Mouse (Mus musculus) thymus, adult 2 months (tissue): ENCODE measurements around the gene Cdk14.

Experiments
- CTCF ChIP-seq: fragments of 200-500 bp; IDR thresholded peaks from 2 replicates; pipeline ENCODE4 v1.5.1; 2012; ENCODE audit warnings: mild to moderate bottlenecking, control low read depth, low read length, moderate library complexity, borderline replicate concordance; ENCODE audit not compliant: control insufficient read depth, poor library complexity, insufficient read depth; ENCODE audit errors: extremely low read depth
- POLR2A ChIP-seq: fragments of 200-500 bp; IDR thresholded peaks from 2 replicates; pipeline ENCODE4 v1.6.1; 2012; ENCODE audit warnings: mild to moderate bottlenecking, low read length, control low read depth, moderate library complexity; ENCODE audit not compliant: control insufficient read depth, poor library complexity, insufficient read depth; ENCODE audit errors: extremely low read depth

- TF ChIP-seq CTCF (no peak), POLR2A (no peak)
These were observed 11.8 kb upstream of the Cdk14 start for GRCm38 (mm10) chr5:5431746-5432438.
